Mouse (Mus musculus) layer of hippocampus, adult 18-20 months (tissue): ENCODE results near the gene Ubqln2. TPM values are rescaled to one million over a fixed set of nuclear protein-coding genes. Genes with fewer than 3 reads are reported as not detected.

ENCODE experiments used
- DNase-seq, 2 experiments: peaks; one replicate each; pipeline ENCODE4 v3.0.0; 2022; ENCODE audit warnings: low spot score in 2 of 2
- long read RNA-seq: library from polyadenylated mRNA; stranded (forward); transcript quantifications from one replicate; pipeline ENCODE4 v2.0.0, GENCODE M21; 2021
- total RNA-seq, 2 experiments: library from RNA; stranded (reverse); gene quantifications; 2 replicates each; pipeline ENCODE4 v1.2.3; 2021

Gene Ubqln2
- total RNA-seq: 100 to 1,000 TPM; 236 to 245 TPM
- long read RNA-seq, transcript Ubqln2-201 (1 exons, 3,344 nt): major isoform, 109 of 109 reads
- long read RNA-seq, partial matches to known transcripts: 0 of 109 reads
- long read RNA-seq, other reads (novel, unspliced or antisense): 0 of 109 reads

- DNase-seq: peak; percentile 63 to 77
Observed at GRCm38 (mm10) chrX:153497688-153498516, at the start of gene Ubqln2. Gene Ubqln2, plus strand, starts transcription at chrX:153498227.

GRCm38 (mm10) chrX:153451946-153452345 lies 46.1 kb upstream of the Ubqln2 start:
- no peak for DNase-seq

GRCm38 (mm10) chrX:153476760-153477248 lies 21.2 kb upstream of the Ubqln2 start:
- DNase-seq: peak in 1 of 2 experiments; percentile 4

GRCm38 (mm10) chrX:153492326-153492725 lies 5.7 kb upstream of the Ubqln2 start:
- DNase-seq: no peak

GRCm38 (mm10) chrX:153498665-153499293 lies 752 bp downstream of the Ubqln2 start:
- peak; percentile 14 to 16 for DNase-seq

GRCm38 (mm10) chrX:153499294-153500046 lies 1.4 kb downstream of the Ubqln2 start:
- DNase-seq: peak; percentile 2 to 6

GRCm38 (mm10) chrX:153500047-153500345 lies 2.0 kb downstream of the Ubqln2 start:
- DNase-seq: peak; percentile 5 to 8

GRCm38 (mm10) chrX:153505954-153506353 lies 7.9 kb downstream of the Ubqln2 start:
- DNase-seq: peak in 1 of 2 experiments; percentile 5

GRCm38 (mm10) chrX:153515491-153515890 lies 17.5 kb downstream of the Ubqln2 start:
- DNase-seq: no peak

GRCm38 (mm10) chrX:153528399-153528798 lies 30.4 kb downstream of the Ubqln2 start:
- peak in 1 of 2 experiments; percentile 9 for DNase-seq

Other genes with a start within 250 kb of the Ubqln2 start
- not detected for gene Cypt3, start 60.4 kb downstream of the Ubqln2 start, total RNA-seq
- gene Kctd12b, start 198.2 kb downstream of the Ubqln2 start, total RNA-seq: 1 to 10 TPM; 3.3 to 4.4 TPM
- gene Nbdy, start 225.4 kb downstream of the Ubqln2 start, total RNA-seq: 10 to 100 TPM; 41.2 to 50.1 TPM